Mouse (Mus musculus): ENCODE measurements around the gene Heatr4.
"Not testable (repeated sequence)": the region's sequence is repeated elsewhere in the genome, so short reads cannot be mapped to it uniquely, and the experiment has no call there.

Heatr4 gene

GRCm38 (mm10) chr12:83984752-83985151, at the start of gene Heatr4:
Gene Heatr4, minus strand, starts transcription at chr12:83984852.
- no peak for DNase-seq

GRCm38 (mm10) chr12:84034108-84034507, 49.5 kb upstream of the Heatr4 start:
- no peak for DNase-seq

- DNase-seq = not testable (repeated sequence)
Observed at GRCm38 (mm10) chr12:84033302-84033701, 48.6 kb upstream of the Heatr4 start.

- no peak for DNase-seq
Observed at GRCm38 (mm10) chr12:84032854-84033253, 48.2 kb upstream of the Heatr4 start.

- DNase-seq = peak; percentile 83 to 84
Observed at GRCm38 (mm10) chr12:84030659-84031332, 46.1 kb upstream of the Heatr4 start.

GRCm38 (mm10) chr12:84029043-84029442, 44.4 kb upstream of the Heatr4 start:
- not testable (repeated sequence) for DNase-seq

GRCm38 (mm10) chr12:84028328-84028727, 43.7 kb upstream of the Heatr4 start:
- not testable (repeated sequence) for DNase-seq

- DNase-seq = no peak
Observed at GRCm38 (mm10) chr12:84025888-84026287, 41.2 kb upstream of the Heatr4 start.

- no peak for DNase-seq
Observed at GRCm38 (mm10) chr12:84023052-84023745, 38.5 kb upstream of the Heatr4 start.

- DNase-seq = not testable (repeated sequence)
Observed at GRCm38 (mm10) chr12:84022266-84022665, 37.6 kb upstream of the Heatr4 start.

GRCm38 (mm10) chr12:84020528-84020927, 35.9 kb upstream of the Heatr4 start:
- peak in 1 of 2 experiments; percentile 13 for DNase-seq

GRCm38 (mm10) chr12:84013701-84014100, 29.0 kb upstream of the Heatr4 start:
- DNase-seq = no peak

- no peak for DNase-seq
Observed at GRCm38 (mm10) chr12:84013130-84013529, 28.5 kb upstream of the Heatr4 start.

GRCm38 (mm10) chr12:84011251-84012040, 26.8 kb upstream of the Heatr4 start:
- DNase-seq = no peak

GRCm38 (mm10) chr12:84010201-84010600, 25.5 kb upstream of the Heatr4 start:
- DNase-seq = no peak

- DNase-seq = peak; percentile 39 to 52
Observed at GRCm38 (mm10) chr12:84009171-84009965, 24.7 kb upstream of the Heatr4 start, which contains the start of gene Acot1. Gene Acot1, plus strand, starts transcription at chr12:84009490.

GRCm38 (mm10) chr12:84008729-84009128, 24.1 kb upstream of the Heatr4 start:
- no peak for DNase-seq

- DNase-seq = no peak
Observed at GRCm38 (mm10) chr12:84008251-84008650, 23.6 kb upstream of the Heatr4 start.

GRCm38 (mm10) chr12:84003866-84004265, 19.2 kb upstream of the Heatr4 start:
- no peak for DNase-seq

GRCm38 (mm10) chr12:84000418-84000817, 15.8 kb upstream of the Heatr4 start:
- DNase-seq = no peak

- not testable (repeated sequence) for DNase-seq
Observed at GRCm38 (mm10) chr12:83999237-83999636, 14.6 kb upstream of the Heatr4 start.

GRCm38 (mm10) chr12:83998341-83999107, 13.9 kb upstream of the Heatr4 start:
- no peak for DNase-seq
